Mouse (Mus musculus): ENCODE measurements around the gene Jak3. TPM values are rescaled to one million over a fixed set of nuclear protein-coding genes. Genes with fewer than 3 reads are reported as not detected.

The Jak3 gene
- polyA plus RNA-seq, 1 experiment from 2014 or later, result 3.3 TPM

DNA sequence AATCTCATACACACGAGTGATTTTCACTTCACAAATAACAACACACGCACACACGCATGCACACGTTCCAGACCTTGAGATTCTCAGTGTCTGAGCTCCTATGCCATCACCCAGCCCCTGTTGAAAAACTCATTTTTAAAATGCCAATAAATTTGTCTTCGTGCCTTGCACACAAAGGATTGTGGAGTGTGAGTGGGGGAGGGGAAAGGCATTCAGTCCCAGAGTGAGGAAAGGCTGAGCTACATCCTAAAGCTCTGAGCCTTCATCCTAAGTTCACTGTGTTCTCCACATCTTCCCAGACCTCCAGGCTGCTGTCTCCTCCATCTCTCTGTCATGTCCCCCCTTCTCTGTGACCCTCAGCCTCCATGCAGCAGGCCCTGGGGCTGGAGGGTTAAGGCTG, 8.8 kb upstream of the Jak3 start:
- Histone ChIP-seq H3K9ac (replicated peaks) (peak overlapping the region; percentile 31), H3K4me1 (peaks cover 45% of the 10 kb centered on the region), H3K36me3 (no peaks in the 10 kb centered on the region), H3K27me3 (peaks cover 66% of the 10 kb centered on the region), H3K27ac (replicated peaks) (peak overlapping the region; percentile 56), H3K4me2 (replicated peaks) (no peak overlapping the region), H3K9me3 (no peaks in the 10 kb centered on the region), H3K4me3 (no peak overlapping the region)
- 45% methylated on average over 5 of the region's 5 CpGs for WGBS
- ATAC-seq (ENCODE audit: low FRiP score, low read depth), result no peak

DNA sequence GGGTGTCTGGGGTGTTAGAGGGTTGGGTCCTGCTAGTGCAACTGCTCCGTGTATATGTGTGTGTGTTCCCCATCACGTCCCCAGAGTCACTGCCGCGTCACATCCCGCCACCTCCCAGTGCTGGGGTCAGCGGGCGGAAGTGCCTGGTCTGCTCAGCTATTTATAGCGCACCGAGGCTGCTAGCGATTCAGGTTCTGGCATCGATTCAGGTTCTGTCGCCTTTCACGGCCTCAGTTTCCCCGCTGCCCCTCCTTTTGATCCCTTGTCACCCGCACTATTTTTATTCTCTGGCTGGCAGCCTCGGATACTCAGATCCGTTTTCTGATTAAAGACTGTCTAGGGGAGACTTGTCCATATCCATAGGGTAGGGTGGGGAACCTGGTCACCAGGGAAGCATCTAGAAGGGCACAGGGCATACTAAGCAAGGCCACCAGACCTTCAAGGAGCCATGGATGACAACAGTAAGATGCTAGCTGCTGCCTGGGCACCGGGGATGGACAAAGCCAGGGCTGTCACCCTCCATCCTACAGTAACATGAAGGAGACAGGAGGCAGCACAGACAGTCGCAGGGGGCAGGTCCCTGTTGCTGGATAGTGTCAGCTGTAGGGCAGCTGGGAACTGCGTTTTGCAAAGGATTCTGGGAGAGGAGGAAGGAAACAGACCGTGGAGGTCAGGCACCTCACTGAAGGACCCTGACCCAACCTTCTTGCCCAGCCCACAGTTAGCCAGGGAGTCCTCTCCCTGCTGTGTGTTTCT, 7.7 kb upstream of the Jak3 start:
- Histone ChIP-seq H3K36me3 (no peaks in the 10 kb centered on the region), H3K27ac (replicated peaks) (peak overlapping the region; percentile 0; the same call in 1 of the 2 replicates), H3K9ac (replicated peaks) (0 out of 2 replicates have a peak overlapping the region, but pooled peaks have one; percentile 0), H3K4me1 (peaks cover 45% of the 10 kb centered on the region), H3K4me3 (peak overlapping the region; percentile 13; the same call in 1 of the 2 replicates), H3K27me3 (peaks cover 66% of the 10 kb centered on the region), H3K4me2 (replicated peaks) (peak overlapping the region; percentile 32), H3K9me3 (no peaks in the 10 kb centered on the region)
- WGBS, result 5% methylated on average over 21 of the region's 21 CpGs
- ATAC-seq (ENCODE audit: low FRiP score, low read depth), result no peak

DNA sequence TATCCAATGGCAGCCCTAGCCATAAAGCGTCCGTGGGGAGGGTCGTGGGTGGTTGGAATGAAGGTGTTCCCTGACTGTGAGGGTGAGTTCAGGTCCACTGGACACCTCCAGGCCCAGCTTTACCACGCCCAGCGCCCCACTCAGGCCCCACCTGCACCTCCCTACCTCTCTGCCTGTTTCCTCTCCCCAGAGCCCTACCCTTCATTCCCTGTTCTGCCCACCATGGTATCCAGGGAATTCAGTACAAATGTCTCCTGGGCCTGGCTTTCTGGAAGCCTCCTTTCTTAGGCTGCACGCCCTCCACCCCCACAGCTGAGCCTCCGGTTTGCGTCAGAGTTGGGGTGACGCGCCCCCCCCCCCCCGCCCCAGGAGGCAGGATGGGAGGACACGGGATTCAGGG, 5.9 kb upstream of the Jak3 start:
- Histone ChIP-seq H3K4me1 (peaks cover 41% of the 10 kb centered on the region), H3K9me3 (no peaks in the 10 kb centered on the region), H3K27me3 (peaks cover 57% of the 10 kb centered on the region), H3K36me3 (no peaks in the 10 kb centered on the region), H3K4me2 (replicated peaks) (peak overlapping the region; percentile 92), H3K27ac (replicated peaks) (peak overlapping the region; percentile 65), H3K4me3 (peak overlapping the region; percentile 80), H3K9ac (replicated peaks) (peak overlapping the region; percentile 64)
- ATAC-seq (ENCODE audit: low FRiP score, low read depth), result peak; percentile 2
- WGBS, result 6% methylated on average over 12 of the region's 12 CpGs

DNA sequence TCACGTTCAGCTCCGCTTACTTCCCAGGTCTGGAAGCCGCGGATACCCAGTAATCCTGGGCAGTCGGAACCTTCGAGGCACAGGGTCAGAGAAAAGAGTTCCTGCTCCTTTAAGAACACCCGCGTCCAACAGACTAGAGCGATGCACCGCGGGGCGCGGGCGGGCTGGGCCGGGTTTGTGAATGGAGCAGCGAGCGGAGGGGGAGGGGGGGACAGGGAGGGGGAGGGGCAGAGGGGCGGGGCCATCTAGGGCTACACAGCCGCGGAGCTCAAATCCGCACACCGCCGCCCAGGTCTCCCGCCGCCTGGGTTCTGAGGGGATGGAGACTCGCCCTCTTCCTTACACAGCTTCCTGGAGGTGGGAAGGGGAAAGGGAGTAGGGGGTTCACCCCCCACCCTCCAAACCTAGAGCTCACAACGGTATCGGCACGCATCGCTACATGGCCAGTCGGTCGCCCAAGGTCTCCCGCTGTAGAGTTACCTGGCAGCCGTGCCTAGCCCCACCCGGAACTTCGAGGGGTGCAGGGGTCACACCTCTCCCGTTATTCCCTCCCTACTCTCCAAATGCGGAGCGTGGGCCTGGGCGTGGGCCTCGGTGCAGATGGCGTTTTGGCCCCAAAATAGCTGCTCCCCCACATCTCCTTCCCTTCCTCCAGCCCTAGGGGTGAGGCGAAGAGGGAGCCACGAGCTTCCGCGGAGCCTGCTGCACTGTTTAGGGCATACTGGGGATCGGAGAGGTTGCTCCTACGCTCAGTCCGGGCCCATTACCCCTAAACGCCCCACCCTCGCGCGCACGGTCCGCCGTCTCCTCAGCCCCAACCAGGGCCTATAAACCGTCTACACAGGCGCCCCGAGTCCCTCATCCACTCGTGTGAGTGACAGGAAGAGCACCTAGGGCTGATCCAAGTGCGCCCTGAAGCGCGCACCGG, 5.2 kb upstream of the Jak3 start:
- peaks cover 64% of the 10 kb centered on the region for H3K27me3 ChIP-seq
- peak; percentile 50 for ATAC-seq (ENCODE audit: low FRiP score, low read depth)
- H3K4me3 ChIP-seq, result peak overlapping the region; percentile 80
- peak overlapping the region; percentile 64 for H3K9ac ChIP-seq (replicated peaks)
- H3K36me3 ChIP-seq, result no peaks in the 10 kb centered on the region
- H3K4me2 ChIP-seq (replicated peaks), result peak overlapping the region; percentile 92
- peak overlapping the region; percentile 82 for H3K27ac ChIP-seq (replicated peaks)
- under 1% methylated on average over 56 of the region's 64 CpGs for WGBS
- peaks cover 34% of the 10 kb centered on the region for H3K4me1 ChIP-seq
- no peaks in the 10 kb centered on the region for H3K9me3 ChIP-seq

DNA sequence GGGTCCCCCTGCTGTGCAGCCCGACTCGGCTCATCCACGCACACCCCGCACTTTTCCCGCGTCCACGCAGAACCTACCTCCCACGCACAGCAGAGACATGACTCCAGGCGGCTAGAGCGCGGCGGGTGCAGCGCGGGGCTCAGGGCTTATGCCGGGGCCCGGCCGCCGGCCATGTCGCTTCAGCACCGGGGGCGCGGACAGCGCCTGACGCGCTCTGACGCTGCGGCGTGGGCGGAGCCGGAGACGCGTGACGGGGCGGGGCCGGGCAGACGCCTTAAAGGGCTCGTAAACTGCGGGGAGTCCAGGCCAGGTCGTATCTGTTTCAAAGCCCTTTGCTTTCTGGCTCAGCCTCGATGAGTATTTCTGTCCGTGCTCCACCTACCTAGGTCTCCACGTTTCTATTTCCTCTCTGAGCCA, 4.5 kb upstream of the Jak3 start, which contains the start of gene Unc13a:
Unc13a (minus strand) TSS at position 209 of the 417 bp plus-strand sequence.
- ATAC-seq (ENCODE audit: low FRiP score, low read depth), result peak; percentile 77
- peak within 1 kb of the TSS; percentile 82 for H3K27ac ChIP-seq (replicated peaks)
- peaks cover 67% of the 10 kb centered on the region for H3K27me3 ChIP-seq
- peak within 1 kb of the TSS; percentile 55 for H3K9ac ChIP-seq (replicated peaks)
- H3K4me3 ChIP-seq, result peak within 1 kb of the TSS; percentile 80
- under 1% methylated on average over 42 of the region's 42 CpGs for WGBS
- H3K4me1 ChIP-seq, result peaks cover 36% of the 10 kb centered on the region
- H3K9me3 ChIP-seq, result no peaks in the 10 kb centered on the region
- H3K4me2 ChIP-seq (replicated peaks), result peak within 1 kb of the TSS; percentile 92
- H3K36me3 ChIP-seq, result no peaks in the 10 kb centered on the region

DNA sequence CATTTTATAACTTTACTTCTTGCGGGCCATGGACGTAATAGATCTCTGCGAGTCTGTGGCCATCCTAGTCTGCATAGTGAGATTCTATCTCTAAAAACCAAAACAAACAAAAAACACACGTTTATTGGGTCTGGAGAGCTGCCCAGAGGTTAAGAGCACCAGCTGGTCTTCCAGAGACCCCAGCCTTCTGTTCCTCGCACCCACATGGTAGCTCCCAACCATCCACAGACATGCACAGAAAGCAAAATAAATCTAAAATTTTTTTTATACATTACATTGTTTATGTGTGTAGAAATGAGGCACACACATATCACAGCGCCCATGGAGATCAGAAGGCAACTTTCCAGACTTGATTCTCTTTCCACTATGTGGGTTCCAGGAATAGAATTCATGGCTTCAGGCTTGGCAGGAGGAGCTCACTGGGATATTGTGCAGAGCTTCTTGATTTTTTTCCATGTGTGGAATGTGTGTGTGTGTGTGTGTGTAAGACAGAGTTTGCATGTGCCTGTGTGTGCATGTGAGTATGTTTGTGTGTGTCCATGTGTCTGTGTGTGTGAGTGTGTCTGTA, 3.8 kb upstream of the Jak3 start:
- Histone ChIP-seq H3K4me1 (peaks cover 30% of the 10 kb centered on the region), H3K27me3 (peaks cover 67% of the 10 kb centered on the region), H3K9me3 (no peaks in the 10 kb centered on the region), H3K27ac (replicated peaks) (peak overlapping the region; percentile 82), H3K4me3 (peak overlapping the region; percentile 80), H3K9ac (replicated peaks) (peak overlapping the region; percentile 55; the same call in 1 of the 2 replicates), H3K36me3 (no peaks in the 10 kb centered on the region), H3K4me2 (replicated peaks) (peak overlapping the region; percentile 92)
- WGBS, result 67% methylated on average over 6 of the region's 6 CpGs
- ATAC-seq (ENCODE audit: low FRiP score, low read depth), result no peak

DNA sequence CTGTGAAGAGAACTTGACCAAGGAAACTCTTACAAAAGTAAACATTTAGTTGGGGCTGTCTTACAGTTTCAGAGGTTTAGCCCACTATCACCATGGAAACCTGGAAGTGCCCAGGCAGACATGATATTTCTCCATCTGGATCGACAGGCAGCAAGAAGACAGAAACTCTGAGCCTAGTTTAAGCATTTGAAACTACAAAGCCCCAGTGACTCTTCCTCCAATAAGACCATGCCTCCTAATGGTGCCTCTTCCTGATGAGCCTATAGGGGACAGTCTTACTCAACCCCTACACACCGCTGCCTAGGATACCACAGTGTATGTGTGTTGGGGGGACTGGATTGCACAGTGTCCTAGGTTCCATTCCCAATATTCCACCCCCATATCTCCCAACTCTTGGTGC, 2.0 kb upstream of the Jak3 start:
- Histone ChIP-seq H3K4me2 (replicated peaks) (no peak overlapping the region), H3K4me3 (no peak overlapping the region), H3K27ac (replicated peaks) (no peak overlapping the region), H3K9ac (replicated peaks) (no peak overlapping the region), H3K9me3 (no peaks in the 10 kb centered on the region), H3K27me3 (peaks cover 68% of the 10 kb centered on the region), H3K4me1 (peaks cover 15% of the 10 kb centered on the region), H3K36me3 (no peaks in the 10 kb centered on the region)
- no peak for ATAC-seq (ENCODE audit: low FRiP score, low read depth)
- WGBS, result 81% methylated on average over 2 of the region's 2 CpGs

DNA sequence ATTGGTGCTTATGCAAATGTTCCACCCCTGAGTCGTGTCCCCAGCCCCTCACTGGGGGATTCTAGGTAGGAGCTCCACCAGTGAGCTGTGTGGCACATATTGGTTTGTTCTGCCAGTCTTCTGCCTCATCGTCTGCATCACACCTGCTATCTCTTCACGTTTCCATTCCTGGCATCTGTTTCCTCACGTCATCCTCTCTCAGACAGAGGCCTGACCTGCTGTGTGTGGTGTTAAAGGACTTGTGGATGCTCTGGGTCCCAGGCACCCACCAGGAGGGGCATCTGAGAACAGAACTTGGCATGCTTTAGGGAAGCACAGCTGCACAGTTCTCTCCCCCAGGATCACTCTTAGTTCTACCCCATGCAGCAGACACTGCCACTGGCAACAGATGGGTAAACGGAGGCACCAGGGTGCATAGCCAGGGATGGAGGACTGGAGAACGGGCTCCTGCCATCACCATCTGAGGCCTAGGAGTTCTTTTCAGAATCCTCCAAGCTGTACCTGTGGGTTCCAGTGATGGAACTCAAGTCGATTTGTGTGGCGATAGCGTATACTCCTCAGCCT, 558 bp upstream of the Jak3 start:
- H3K9ac ChIP-seq (replicated peaks), result 0 out of 2 replicates have a peak overlapping the region, but pooled peaks have one; percentile 11
- no peak overlapping the region for H3K4me3 ChIP-seq
- peaks cover 18% of the 10 kb centered on the region for H3K4me1 ChIP-seq
- 30% methylated on average over 9 of the region's 9 CpGs for WGBS
- H3K27me3 ChIP-seq, result peaks cover 72% of the 10 kb centered on the region
- no peak for ATAC-seq (ENCODE audit: low FRiP score, low read depth)
- no peaks in the 10 kb centered on the region for H3K9me3 ChIP-seq
- H3K27ac ChIP-seq (replicated peaks), result no peak overlapping the region
- peak overlapping the region; percentile 95 for H3K4me2 ChIP-seq (replicated peaks)
- no peaks in the 10 kb centered on the region for H3K36me3 ChIP-seq

DNA sequence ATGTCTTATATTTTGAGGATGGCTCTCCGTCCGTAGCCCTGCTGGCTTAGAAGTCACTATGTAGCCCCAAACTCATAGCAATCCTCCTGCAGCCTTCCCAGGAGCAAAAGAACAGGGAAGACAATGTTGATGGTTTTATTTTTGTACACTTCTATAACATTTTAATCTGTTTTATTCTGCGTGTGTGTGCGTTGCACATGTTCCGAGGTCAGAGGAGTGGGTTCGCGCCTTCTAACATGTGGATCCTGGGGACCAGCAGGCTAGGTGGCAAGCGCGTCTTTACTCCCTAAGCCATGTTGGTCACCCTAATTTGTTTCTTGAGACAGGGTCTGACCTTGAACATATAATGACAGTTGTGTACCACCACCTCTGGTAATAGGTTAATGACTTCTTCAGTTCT, 707 bp downstream of the Jak3 start:
- Histone ChIP-seq H3K4me2 (replicated peaks) (peak overlapping the region; percentile 95), H3K4me3 (peak overlapping the region; percentile 69), H3K9me3 (no peaks in the 10 kb centered on the region), H3K9ac (replicated peaks) (no peak overlapping the region), H3K27ac (replicated peaks) (no peak overlapping the region), H3K36me3 (no peaks in the 10 kb centered on the region), H3K27me3 (peaks cover 84% of the 10 kb centered on the region), H3K4me1 (peaks cover 18% of the 10 kb centered on the region)
- WGBS, result 54% methylated on average over 9 of the region's 9 CpGs
- no peak for ATAC-seq (ENCODE audit: low FRiP score, low read depth)

DNA sequence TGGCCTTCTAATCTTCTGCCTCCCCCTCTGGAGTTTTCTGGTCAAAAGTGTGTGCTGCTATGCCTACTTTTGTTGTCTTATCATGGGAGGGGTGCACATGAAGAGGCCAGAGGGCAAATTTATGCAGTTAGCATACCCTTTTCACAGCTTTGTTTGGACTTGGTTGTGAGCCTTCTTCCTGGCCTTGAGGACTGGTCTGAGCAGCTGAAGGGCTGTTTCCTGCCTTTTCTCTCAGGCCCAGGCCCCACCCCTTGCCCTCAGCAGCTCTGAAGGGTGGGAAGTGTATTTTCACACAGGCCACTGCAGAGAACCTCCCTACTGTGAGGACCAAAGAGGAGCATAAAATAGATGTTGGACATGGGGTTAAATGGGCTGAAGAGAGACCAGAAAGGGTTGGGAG, 1.5 kb downstream of the Jak3 start:
- Histone ChIP-seq H3K27ac (replicated peaks) (no peak overlapping the region), H3K9ac (replicated peaks) (no peak overlapping the region)

DNA sequence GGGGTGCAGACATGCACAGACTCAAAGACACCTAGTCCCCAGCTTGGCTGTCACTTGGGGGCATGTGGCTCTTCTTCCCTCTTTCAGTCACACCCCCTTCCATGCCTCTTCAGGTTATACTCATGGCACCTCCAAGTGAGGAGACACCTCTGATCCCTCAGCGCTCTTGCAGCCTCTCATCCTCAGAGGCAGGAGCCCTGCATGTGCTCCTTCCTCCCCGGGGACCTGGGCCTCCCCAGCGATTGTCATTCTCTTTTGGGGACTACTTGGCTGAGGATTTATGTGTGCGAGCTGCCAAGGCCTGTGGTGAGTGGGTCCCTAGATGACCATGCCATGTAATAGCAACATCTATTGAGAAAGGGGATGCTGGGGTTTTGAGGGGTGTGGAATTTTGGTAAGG, 2.1 kb downstream of the Jak3 start:
- Histone ChIP-seq H3K27ac (replicated peaks) (no peak overlapping the region), H3K4me3 (no peak overlapping the region), H3K4me1 (peaks cover 14% of the 10 kb centered on the region), H3K27me3 (peaks cover 89% of the 10 kb centered on the region), H3K9me3 (no peaks in the 10 kb centered on the region), H3K9ac (replicated peaks) (no peak overlapping the region), H3K36me3 (no peaks in the 10 kb centered on the region), H3K4me2 (replicated peaks) (no peak overlapping the region)
- ATAC-seq (ENCODE audit: low FRiP score, low read depth), result no peak
- 67% methylated on average over 4 of the region's 4 CpGs for WGBS

More for the DNA sequence above, 1.5 kb downstream of the Jak3 start:
- H3K4me3 ChIP-seq, result no peak overlapping the region
- H3K36me3 ChIP-seq, result no peaks in the 10 kb centered on the region
- H3K4me2 ChIP-seq (replicated peaks), result no peak overlapping the region
- no peaks in the 10 kb centered on the region for H3K9me3 ChIP-seq
- peaks cover 89% of the 10 kb centered on the region for H3K27me3 ChIP-seq
- no peak for ATAC-seq (ENCODE audit: low FRiP score, low read depth)
- peaks cover 14% of the 10 kb centered on the region for H3K4me1 ChIP-seq
